Mouse (Mus musculus) testis, postnatal 14 days (tissue): ENCODE results near the gene Cd209b.

Source experiments
- DNase-seq: peaks from one replicate; pipeline ENCODE4 v3.0.0; 2021; ENCODE audit warnings: low spot score

Gene Cd209b

GRCm38 (mm10) chr8:3926744-3927143 lies at the start of gene Cd209b:
TSS of gene Cd209b (minus strand) at chr8:3926844.
- DNase-seq = no peak

DNA sequence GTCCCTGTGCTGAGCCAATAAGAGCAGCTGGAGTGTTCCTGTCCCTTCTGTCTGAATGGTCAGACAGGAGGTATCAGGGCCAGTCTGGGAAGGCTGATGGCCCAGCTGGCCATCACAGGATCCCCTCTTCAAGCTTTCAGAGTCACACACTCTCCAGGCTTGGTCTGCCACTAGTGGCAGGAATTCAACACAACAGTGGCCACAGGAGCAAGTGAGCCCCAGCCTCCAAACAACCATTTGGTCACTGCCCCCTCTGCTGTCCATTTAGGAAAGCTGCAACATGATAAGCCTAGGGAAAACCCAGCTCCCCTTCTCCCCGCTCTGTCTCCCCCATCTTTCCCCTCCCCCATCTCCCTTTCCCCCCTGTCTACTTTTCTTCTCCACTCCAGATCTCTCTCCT lies 29.4 kb upstream of the Cd209b start:
- no peak for DNase-seq

GRCm38 (mm10) chr8:3954646-3955045 lies 28.0 kb upstream of the Cd209b start, which contains the start of gene Cd209c:
TSS of gene Cd209c (minus strand) at chr8:3954746.
- no peak for DNase-seq

DNA sequence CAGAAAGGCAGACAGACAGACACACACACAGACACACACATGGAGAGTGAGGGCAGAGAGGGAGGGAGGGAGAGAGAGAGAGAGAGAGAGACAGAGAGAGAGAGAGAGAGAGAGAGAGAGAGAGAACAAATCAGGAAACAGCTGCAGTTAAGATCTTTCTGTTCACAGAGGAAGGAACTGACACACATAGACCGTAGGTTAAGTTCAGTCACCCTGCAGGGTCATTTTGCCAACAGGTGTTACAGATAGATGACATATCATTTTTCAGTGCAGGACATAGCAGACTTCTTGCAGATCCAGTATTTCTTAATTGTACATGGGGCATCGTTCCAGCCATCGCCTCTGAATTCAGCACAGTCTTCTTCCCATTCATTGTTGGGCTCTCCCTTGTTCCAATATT lies 13.4 kb upstream of the Cd209b start:
- DNase-seq = no peak

DNA sequence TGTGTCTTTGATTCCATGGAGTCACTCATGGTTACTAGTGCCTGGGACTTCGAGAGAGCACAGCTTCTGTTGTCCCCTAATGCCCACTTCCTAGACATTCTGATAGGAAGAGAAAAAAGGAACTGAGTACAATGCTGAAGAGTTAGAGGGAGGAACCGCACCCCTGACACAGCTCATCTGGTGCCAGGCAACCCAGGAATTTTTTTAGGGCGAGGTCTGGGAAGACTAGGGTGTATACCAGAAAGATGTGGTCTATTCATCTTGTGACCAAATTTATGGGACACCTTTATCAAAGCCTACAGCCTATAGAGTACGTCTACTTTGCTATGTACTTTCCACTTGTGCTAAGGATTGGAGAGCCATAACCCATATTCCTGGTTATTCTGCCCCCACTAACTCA lies 48.2 kb downstream of the Cd209b start, which contains the start of gene Cd209d:
TSS of gene Cd209d (minus strand) at position 101 of the 400 bp plus-strand sequence.
- no peak for DNase-seq

DNA sequence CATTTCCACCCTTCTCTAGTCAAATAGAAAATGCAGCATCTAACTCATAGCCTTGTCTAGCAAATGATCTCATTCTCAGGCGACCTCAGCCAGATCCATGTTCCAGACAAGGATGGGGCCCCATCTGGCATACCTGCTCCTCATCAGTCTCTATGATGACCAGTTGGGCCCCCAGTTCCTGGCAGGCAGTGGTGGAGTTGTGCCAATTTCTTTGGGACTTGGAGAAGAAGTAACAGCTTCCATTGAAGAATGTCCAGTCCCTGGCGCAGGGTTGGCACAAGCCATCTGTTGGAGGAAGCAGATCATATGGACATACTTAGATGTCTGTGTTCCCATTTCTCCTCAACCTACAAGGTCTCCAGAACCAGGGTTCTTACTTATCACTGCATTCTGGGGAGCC lies 50.5 kb downstream of the Cd209b start:
- no peak for DNase-seq
